Mouse (Mus musculus): ENCODE results near the gene Mprip.
A peak's percentile ranks its signal among the peaks of the same experiment; 100 is the strongest.
"Not testable (repeated sequence)": the region's sequence is repeated elsewhere in the genome, so short reads cannot be mapped to it uniquely, and the experiment has no call there.

Mprip gene

GRCm38 (mm10) chr11:59661005-59661404 is at the start of gene Mprip:
Gene Mprip (plus strand): TSS chr11:59661305.
- no peak for DNase-seq

GRCm38 (mm10) chr11:59611646-59612045 is 49.5 kb upstream of the Mprip start:
- DNase-seq: no peak

DNA sequence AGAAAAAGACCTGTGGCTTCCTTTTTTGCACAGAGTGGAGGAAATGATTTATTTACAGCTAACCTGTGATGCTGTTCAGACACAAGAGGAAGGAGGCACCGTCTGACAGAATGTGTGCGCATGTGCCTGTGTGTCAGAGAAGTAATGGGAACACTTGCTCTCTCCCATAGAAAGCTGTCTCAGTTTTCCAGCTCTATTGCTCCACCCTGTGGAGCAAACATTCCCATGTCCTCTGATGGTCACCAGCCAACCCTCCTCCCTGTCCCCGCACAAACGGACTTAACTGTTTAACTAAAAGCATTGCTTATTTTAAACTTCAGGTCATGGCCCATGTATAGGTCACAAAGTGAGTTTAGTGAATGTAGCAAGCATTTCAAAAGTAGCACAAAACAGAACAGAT is 47.0 kb upstream of the Mprip start:
- no peak for DNase-seq

- not testable (repeated sequence) for DNase-seq
Measured at GRCm38 (mm10) chr11:59616986-59617385, 44.1 kb upstream of the Mprip start.

- no peak for DNase-seq
Measured at GRCm38 (mm10) chr11:59622214-59622613, 38.9 kb upstream of the Mprip start.

DNA sequence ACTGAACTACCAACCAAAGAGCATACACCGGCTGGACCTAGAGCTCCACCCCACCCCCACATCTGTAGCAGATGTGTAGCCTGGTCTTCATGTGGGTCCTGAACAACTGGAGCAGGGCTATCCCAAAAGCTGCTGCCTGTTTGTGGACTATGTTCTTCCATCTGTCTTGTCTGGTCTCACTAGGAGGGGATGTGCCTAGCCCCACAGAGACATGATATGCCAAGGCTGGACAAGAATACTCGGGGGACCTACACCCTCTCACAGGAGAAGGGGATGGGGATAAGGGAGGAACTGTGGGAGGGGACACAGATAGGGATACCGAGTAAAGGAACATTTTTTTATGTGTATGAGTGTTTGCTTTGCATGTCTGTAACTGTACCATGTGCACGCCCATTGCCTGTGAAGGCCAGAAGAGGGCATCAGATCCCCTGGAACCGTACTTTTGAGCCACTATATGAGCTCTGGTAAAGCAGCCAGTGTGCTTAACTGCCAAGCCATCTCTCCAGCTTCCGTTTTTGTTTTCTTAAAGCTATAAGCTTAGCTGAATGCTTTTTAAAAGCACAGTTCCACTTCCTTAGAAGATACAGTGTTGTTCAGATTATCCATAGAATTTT is 37.0 kb upstream of the Mprip start:
- DNase-seq: peak in 1 of 2 experiments; percentile 42

DNA sequence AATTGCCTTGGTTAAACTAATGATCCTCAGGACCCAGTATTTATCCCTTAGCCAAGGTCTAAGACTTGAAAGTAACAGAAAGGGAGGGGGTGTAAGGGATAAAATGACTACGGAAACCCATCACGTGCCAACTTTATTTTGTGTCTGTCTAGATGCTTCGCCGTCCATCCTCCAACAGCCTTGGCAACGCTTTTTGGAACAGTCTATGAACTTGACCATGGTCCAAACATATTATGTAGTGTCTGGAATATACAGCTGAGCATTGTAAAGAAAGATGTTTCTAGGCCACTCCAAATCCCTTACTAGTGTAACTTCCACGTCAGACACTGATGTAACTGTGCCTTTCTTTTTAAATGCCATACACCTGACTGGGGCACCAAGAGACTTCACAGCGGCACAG is 34.9 kb upstream of the Mprip start:
- no peak for DNase-seq

- DNase-seq: no peak
Measured at GRCm38 (mm10) chr11:59628177-59628576, 32.9 kb upstream of the Mprip start.

- no peak for DNase-seq
Measured at GRCm38 (mm10) chr11:59629871-59630270, 31.2 kb upstream of the Mprip start.

DNA sequence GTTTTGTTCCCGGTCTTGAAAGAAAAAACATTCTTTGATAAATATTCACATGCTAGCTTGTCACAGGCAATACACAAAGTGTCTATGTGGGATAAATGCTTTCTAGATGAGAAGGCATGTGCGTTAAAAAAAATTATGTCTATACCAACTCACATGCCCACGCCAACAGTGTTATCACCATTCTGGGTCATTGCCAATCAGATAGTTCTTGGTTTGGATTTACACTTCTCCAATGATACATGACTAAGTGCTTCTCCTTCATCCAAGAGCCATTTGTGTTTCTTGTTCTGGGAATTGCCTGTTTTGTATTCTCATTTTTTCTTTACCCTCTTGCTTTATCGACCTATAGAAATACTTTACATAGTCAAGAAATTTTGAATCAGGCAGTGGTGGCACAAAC is 29.1 kb upstream of the Mprip start:
- DNase-seq: no peak

DNA sequence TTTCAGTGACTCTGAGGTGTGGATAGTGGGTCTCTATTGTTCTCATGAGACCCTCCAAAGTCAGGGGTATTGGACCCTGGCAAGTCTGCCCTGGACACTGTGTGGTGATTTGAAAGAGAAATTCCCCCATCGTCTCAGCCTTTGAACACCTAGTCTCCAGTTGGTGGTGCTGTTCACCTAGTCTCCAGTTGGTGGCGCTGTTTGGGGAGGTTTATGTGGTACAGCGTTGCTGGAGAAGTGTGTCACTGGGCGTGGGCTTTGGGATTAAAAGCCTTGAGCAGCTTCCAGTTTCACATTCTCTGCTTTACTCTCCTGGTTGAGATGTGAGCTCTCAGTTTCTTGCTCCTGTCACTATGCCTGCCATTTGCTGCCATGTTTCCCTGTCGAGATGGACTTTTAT is 28.1 kb upstream of the Mprip start:
- DNase-seq: peak; percentile 17 to 50

GRCm38 (mm10) chr11:59634001-59634660 is 27.0 kb upstream of the Mprip start:
- DNase-seq: no peak

DNA sequence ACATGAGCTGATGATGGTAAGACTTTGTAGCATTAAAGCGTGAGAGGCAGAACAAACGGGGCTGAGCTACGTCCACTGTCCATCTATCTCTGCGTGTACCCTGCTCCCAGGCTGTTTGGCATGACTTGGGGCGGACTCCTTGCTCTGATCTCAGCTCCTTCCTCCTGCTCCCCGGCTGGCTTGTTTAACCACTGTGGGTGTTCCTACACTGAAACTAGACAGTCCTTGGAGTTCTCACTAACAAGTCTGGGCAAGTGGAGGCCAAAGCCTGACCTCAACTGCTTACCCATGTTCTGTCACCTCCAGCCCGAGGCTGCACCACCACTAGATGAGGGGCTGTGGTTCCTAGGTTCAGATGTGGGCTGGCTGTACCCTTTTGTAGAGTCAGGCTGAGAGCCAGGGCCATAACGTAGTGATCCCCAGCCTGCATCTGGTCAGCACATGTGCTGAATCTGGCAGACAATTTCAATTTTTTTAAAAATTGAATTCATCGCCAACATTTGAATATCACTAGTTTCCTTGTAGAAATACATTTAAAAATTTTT is 25.8 kb upstream of the Mprip start:
- no peak for DNase-seq

DNA sequence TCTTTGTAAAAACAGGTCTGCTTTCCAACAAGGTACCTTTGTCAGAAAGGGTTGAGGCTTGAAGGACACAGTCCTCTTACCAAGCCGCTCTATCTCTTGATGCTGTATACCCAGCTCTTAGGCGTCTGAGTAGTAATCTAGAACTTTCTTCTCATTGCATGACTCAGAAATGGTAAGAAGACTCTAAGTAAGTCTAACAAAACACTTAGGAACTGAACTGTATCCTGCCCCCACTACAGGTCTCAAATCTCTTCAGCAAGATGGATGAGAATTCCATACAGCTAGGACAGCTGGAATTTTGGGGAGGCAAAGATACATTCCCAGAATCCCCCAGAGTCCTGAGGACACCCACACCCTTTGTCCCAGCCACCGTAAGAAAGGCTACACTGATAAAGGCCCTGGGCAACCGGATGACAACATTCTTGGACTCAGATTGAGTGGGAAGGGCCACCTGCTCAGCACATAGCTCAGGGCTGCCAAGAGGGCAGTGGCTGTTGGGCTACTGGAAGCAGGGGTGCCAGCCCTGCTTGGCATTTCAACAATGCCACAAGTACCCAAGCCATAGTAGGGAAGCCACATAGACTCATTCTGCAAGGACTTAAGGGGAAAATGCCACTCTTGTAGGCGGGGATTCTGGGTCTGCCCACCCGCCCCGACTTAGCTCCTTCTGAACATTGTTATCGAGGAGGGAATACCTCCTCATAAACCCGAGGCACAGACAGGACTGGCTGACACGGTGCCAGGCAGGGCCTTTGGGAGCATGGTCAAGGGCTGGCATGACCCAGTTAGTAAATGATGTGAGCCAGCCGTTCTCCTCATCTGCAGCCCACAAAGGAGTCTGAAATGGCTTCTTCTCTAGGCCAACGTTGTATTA is 25.0 kb upstream of the Mprip start:
- DNase-seq: no peak

DNA sequence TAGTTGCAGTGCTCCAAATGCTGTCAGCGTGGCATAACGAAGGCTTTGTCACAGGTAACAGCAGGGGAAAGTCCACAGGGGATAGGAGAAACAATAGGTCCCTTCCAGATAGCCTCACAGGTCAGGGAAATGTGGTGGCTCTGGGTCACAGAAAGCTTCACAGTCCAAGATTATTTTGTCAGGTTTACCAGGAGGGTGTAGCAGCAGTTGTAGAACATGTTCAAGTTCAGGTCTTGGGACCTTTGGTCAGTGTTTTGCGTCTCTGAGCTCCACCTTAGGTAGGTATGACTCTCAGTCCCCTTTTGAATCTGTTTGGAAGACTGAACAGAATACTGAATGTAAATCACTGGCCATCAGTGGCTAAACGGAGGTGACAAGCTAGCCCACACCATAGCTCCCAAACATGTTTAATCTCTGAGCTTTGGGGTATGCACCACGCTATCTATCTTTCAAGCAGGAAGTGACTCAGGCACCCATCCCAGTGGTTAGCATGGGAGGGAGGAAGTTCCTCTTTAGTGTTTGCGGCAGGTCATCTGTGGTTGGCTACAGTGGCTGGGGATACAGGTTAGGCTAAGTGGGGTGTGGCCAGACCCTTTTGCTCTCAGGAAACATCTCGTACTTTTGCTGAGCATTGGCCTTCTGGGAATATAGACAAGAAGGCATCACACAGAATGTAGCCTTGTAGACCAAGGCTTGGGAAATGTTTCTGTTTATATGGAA is 24.2 kb upstream of the Mprip start:
- peak; percentile 11 to 16 for DNase-seq

DNA sequence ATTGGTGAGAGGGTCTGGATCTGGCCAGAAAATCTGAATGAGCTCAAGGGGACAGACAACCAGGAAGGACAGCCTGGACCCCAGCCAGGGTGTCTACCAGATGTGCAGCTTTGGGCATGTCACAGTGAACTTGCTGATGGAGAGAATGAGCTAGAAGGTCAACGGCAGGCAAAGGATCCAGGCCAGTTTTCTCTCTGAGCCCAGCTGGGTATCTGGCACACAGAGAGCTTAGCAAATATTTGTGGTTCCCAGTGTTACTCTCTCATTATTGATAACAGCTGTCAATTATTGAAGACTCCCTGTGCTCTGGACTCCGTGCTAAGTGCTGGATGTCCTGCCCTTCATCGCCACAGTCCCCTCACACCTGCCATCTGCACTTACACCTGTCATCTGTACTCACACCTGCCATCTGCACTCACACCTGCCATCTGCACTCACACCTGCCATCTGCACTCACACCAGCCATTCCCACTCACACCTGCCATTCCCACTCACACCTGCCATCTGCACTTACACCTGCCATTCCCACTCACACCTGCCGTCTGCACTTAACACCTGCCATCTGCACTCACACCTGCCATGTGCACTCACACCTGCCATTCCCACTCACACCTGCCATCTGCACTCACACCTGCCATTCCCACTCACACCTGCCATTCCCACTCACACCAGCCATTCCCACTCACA is 21.0 kb upstream of the Mprip start:
- no peak for DNase-seq

- DNase-seq: no peak
Measured at GRCm38 (mm10) chr11:59641227-59641626, 19.9 kb upstream of the Mprip start.

DNA sequence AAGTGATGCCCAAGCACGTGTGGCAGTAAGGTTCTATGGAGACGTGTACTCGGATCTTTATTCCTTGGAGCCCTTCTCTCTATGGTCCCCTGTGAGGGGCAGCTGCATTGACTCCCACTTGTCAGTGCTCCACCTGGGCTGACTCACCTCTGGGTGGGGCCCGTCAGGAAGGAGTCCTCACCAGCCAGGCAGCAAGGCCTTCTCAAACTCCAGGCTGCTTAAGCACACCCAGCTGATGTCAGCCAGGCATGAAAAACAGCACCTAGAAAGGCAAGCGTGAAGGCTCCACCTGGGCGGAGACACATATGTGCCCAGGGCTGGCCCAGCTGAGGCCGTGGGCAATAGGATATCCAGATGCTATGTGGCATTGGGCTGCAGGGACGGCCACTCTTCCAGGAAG is 18.7 kb upstream of the Mprip start:
- DNase-seq: no peak

- DNase-seq: no peak
Measured at GRCm38 (mm10) chr11:59645036-59645435, 16.1 kb upstream of the Mprip start.

DNA sequence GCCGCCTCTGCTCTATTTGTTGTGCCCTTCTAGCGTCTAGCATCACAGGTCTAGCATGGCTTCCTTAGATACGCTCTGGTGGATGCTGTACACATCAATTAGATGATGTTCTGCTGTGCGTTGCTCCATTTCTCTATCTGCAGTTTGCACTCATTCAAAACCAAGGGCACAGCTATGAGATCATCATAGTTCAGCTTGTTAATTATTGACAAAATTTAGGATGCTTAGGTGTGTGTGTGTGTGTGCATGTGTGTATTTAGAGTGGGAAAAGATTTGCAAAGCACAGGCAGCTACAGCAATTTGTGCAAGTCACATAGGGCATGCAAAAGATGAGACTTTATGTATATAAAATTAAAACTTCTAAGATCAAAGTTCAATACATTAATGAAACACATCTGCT is 12.0 kb upstream of the Mprip start:
- no peak for DNase-seq

DNA sequence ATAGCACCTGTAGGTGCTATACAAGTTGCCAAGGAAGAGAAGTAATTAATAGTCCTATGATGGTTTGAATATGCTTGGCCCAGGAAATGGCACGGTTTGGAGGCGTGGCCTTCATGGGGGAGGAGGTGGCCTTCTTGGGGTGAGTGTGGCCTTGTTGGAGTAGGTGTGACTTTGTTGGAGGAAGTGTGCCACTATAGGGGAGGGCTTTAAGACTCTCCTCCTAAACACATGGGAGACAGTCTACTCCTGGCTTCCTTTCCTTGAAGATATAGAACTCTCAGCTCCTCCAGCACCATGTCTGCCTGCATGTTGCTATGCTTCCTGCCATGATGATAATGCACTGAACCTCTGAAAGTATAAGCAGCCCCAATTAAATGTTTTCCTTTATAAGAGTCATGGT is 8.1 kb upstream of the Mprip start:
- DNase-seq: no peak

GRCm38 (mm10) chr11:59653547-59653946 is 7.6 kb upstream of the Mprip start:
- DNase-seq: no peak
